Mouse (Mus musculus) midbrain, embryonic 11.5 days (tissue): ENCODE measurements around the gene Washc4. TPM values are rescaled to one million over a fixed set of nuclear protein-coding genes. Genes with fewer than 3 reads are reported as not detected.

Source experiments
- ATAC-seq: fragments of 200-750 bp; cut with Nextera tagmentation; 2 replicates; pipeline ENCODE4 v1.8.0; 2017; ENCODE audit warnings: moderate TSS enrichment, moderate library complexity; ENCODE audit not compliant: low FRiP score
- DNase-seq: peaks from one replicate; pipeline ENCODE4 v3.0.0; 2015; ENCODE audit warnings: low spot score; ENCODE audit errors: missing footprints
- H3K27ac ChIP-seq: fragments of 300-500 bp; sonication (generic); 2 replicates; pipeline ENCODE4 v1.5.1; 2014; ENCODE audit warnings: low read depth, low read length
- H3K27me3 ChIP-seq: fragments of 300-500 bp; sonication (generic); 2 replicates; pipeline ENCODE4 v1.6.1; 2014; ENCODE audit warnings: mild to moderate bottlenecking, low read length, moderate library complexity, mixed read lengths; ENCODE audit not compliant: control insufficient read depth, insufficient read depth
- H3K36me3 ChIP-seq: fragments of 300-500 bp; sonication (generic); 2 replicates; pipeline ENCODE4 v1.6.1; 2014; ENCODE audit warnings: mild to moderate bottlenecking, low read length, moderate library complexity, mixed read lengths; ENCODE audit not compliant: control insufficient read depth, insufficient read depth
- H3K4me1 ChIP-seq: fragments of 300-500 bp; sonication (generic); 2 replicates; pipeline ENCODE4 v1.6.1; 2014; ENCODE audit warnings: low read length; ENCODE audit not compliant: control insufficient read depth, insufficient read depth
- H3K4me2 ChIP-seq: fragments of 300-500 bp; sonication (generic); 2 replicates; pipeline ENCODE4 v1.6.1; 2014; ENCODE audit warnings: mild to moderate bottlenecking, moderate library complexity
- H3K4me3 ChIP-seq: fragments of 300-500 bp; sonication (generic); 2 replicates; pipeline ENCODE4 v1.5.1; 2014; ENCODE audit warnings: low read depth, low read length
- H3K9ac ChIP-seq: fragments of 300-500 bp; sonication (generic); 2 replicates; pipeline ENCODE4 v1.6.1; 2014; ENCODE audit warnings: low read length
- H3K9me3 ChIP-seq: fragments of 300-500 bp; sonication (generic); 2 replicates; pipeline ENCODE4 v1.6.1; 2016; ENCODE audit warnings: low read length; ENCODE audit not compliant: control insufficient read depth
- WGBS: fragments of 180-500 bp; shearing (Covaris S2); extraction: QIAGEN DNeasy Blood & Tissue Kit; methylation state at CpG from one replicate; pipeline ENCODE4 v1.1.7; 2014; 5-methylcytosine and 5-hydroxymethylcytosine counted together
- polyA plus RNA-seq: library from polyadenylated mRNA; unstranded; fragments of >200 nt; fragmentation: Nextera tagmentation; extraction: Ambion mirVana; gene quantifications from 2 replicates; pipeline ENCODE4 v1.2.1, GENCODE M21; 2014

The Washc4 gene
- polyA plus RNA-seq, 1 experiment from 2014 or later, result 36.7 TPM

GRCm38 (mm10) chr10:83628241-83628640, 84.7 kb downstream of the Washc4 start:
- Histone ChIP-seq H3K9ac (no peak overlapping the region), H3K36me3 (no peaks in the 10 kb centered on the region), H3K9me3 (no peaks in the 10 kb centered on the region), H3K27ac (no peak overlapping the region), H3K4me1 (no peaks in the 10 kb centered on the region), H3K4me3 (no peak overlapping the region), H3K4me2 (no peak overlapping the region), H3K27me3 (no peaks in the 10 kb centered on the region)
- DNase-seq (no peak), ATAC-seq (no peak)
- 94% methylated on average over 4 of the region's 4 CpGs for WGBS

GRCm38 (mm10) chr10:83629190-83629781, 85.7 kb downstream of the Washc4 start:
- Histone ChIP-seq H3K27ac (no peak overlapping the region), H3K9me3 (no peaks in the 10 kb centered on the region), H3K4me1 (peaks cover under 1% of the 10 kb centered on the region; the same call in 1 of the 2 replicates), H3K4me2 (no peak overlapping the region), H3K4me3 (no peak overlapping the region), H3K27me3 (no peaks in the 10 kb centered on the region), H3K36me3 (no peaks in the 10 kb centered on the region), H3K9ac (no peak overlapping the region)
- DNase-seq (no peak), ATAC-seq (no peak)
- 87% methylated on average over 12 of the region's 12 CpGs for WGBS

- ATAC-seq (no peak), DNase-seq (no peak)
- Histone ChIP-seq H3K27ac (no peak overlapping the region), H3K4me1 (peaks cover 6% of the 10 kb centered on the region), H3K4me3 (no peak overlapping the region), H3K9me3 (no peaks in the 10 kb centered on the region), H3K27me3 (no peaks in the 10 kb centered on the region), H3K9ac (no peak overlapping the region), H3K4me2 (no peak overlapping the region), H3K36me3 (no peaks in the 10 kb centered on the region)
- 94% methylated on average over 5 of the region's 5 CpGs for WGBS
Measured at GRCm38 (mm10) chr10:83629878-83630277, 86.3 kb downstream of the Washc4 start.

- H3K9ac ChIP-seq, result no peak overlapping the region
- no peak for DNase-seq
- no peak overlapping the region for H3K4me2 ChIP-seq
- no peaks in the 10 kb centered on the region for H3K36me3 ChIP-seq
- ATAC-seq, result no peak
- H3K4me3 ChIP-seq, result no peak overlapping the region
- H3K27ac ChIP-seq, result no peak overlapping the region
- 78% methylated on average over 3 of the region's 3 CpGs for WGBS
- no peaks in the 10 kb centered on the region for H3K27me3 ChIP-seq
- no peaks in the 10 kb centered on the region for H3K9me3 ChIP-seq
- peaks cover 11% of the 10 kb centered on the region for H3K4me1 ChIP-seq
Measured at GRCm38 (mm10) chr10:83630899-83631298, 87.3 kb downstream of the Washc4 start.

- H3K27ac ChIP-seq, result no peak overlapping the region
- no peaks in the 10 kb centered on the region for H3K27me3 ChIP-seq
- H3K36me3 ChIP-seq, result no peaks in the 10 kb centered on the region
Measured at GRCm38 (mm10) chr10:83631775-83632174, 88.2 kb downstream of the Washc4 start.

GRCm38 (mm10) chr10:83632806-83633374, 89.3 kb downstream of the Washc4 start:
- WGBS, result 67% methylated on average over 7 of the region's 7 CpGs
- H3K4me3 ChIP-seq, result no peak overlapping the region
- DNase-seq (no peak), ATAC-seq (no peak)
- no peak overlapping the region for H3K27ac ChIP-seq
- no peaks in the 10 kb centered on the region for H3K27me3 ChIP-seq
- H3K36me3 ChIP-seq, result no peaks in the 10 kb centered on the region
- no peaks in the 10 kb centered on the region for H3K9me3 ChIP-seq
- no peak overlapping the region for H3K4me2 ChIP-seq
- H3K4me1 ChIP-seq, result peaks cover 11% of the 10 kb centered on the region
- no peak overlapping the region for H3K9ac ChIP-seq

More at GRCm38 (mm10) chr10:83631775-83632174, 88.2 kb downstream of the Washc4 start:
- ATAC-seq (no peak), DNase-seq (peak; percentile 39)
- Histone ChIP-seq H3K9me3 (no peaks in the 10 kb centered on the region), H3K4me2 (no peak overlapping the region), H3K4me1 (peaks cover 11% of the 10 kb centered on the region), H3K9ac (no peak overlapping the region), H3K4me3 (no peak overlapping the region)
- WGBS, result 93% methylated on average over 10 of the region's 10 CpGs

- WGBS, result 22% methylated on average over 5 of the region's 5 CpGs
- Histone ChIP-seq H3K4me1 (peaks cover 11% of the 10 kb centered on the region), H3K4me3 (no peak overlapping the region), H3K9ac (no peak overlapping the region), H3K36me3 (no peaks in the 10 kb centered on the region), H3K9me3 (no peaks in the 10 kb centered on the region), H3K27me3 (no peaks in the 10 kb centered on the region), H3K27ac (no peak overlapping the region), H3K4me2 (no peak overlapping the region)
- DNase-seq (peak; percentile 90), ATAC-seq (peak; percentile 86)
Measured at GRCm38 (mm10) chr10:83634461-83634860, 90.9 kb downstream of the Washc4 start.

- WGBS, result 88% methylated on average over 2 of the region's 2 CpGs
- no peak overlapping the region for H3K27ac ChIP-seq
- ATAC-seq, result no peak
Measured at GRCm38 (mm10) chr10:83636191-83636590, 92.6 kb downstream of the Washc4 start.

GRCm38 (mm10) chr10:83637295-83637694, 93.7 kb downstream of the Washc4 start:
- WGBS, result 67% methylated on average over 6 of the region's 6 CpGs
- no peak overlapping the region for H3K4me3 ChIP-seq
- H3K4me2 ChIP-seq, result no peak overlapping the region
- ATAC-seq (no peak), DNase-seq (no peak)
- H3K9me3 ChIP-seq, result no peaks in the 10 kb centered on the region
- H3K4me1 ChIP-seq, result peaks cover 11% of the 10 kb centered on the region
- no peak overlapping the region for H3K27ac ChIP-seq
- no peak overlapping the region for H3K9ac ChIP-seq
- H3K36me3 ChIP-seq, result no peaks in the 10 kb centered on the region
- no peaks in the 10 kb centered on the region for H3K27me3 ChIP-seq

More at GRCm38 (mm10) chr10:83636191-83636590, 92.6 kb downstream of the Washc4 start:
- no peak overlapping the region for H3K4me2 ChIP-seq
- no peak for DNase-seq
- no peak overlapping the region for H3K4me3 ChIP-seq
- H3K27me3 ChIP-seq, result no peaks in the 10 kb centered on the region
- peaks cover 11% of the 10 kb centered on the region for H3K4me1 ChIP-seq
- H3K9me3 ChIP-seq, result no peaks in the 10 kb centered on the region
- H3K9ac ChIP-seq, result no peak overlapping the region
- no peaks in the 10 kb centered on the region for H3K36me3 ChIP-seq
